Mouse (Mus musculus): Measurements from ENCODE around the gene Ppp1r15b. TPM values are rescaled to one million over a fixed set of nuclear protein-coding genes. Genes with fewer than 3 reads are reported as not detected.

The Ppp1r15b gene
- polyA plus RNA-seq, 1 experiment, result 28.0 TPM

- Histone ChIP-seq H3K79me2 (ENCODE audit: control insufficient read depth, insufficient read depth) (no peaks in the 10 kb centered on the region), H3K36me3 (ENCODE audit: control insufficient read depth, insufficient read depth) (no peaks in the 10 kb centered on the region), H3K27me3 (ENCODE audit: control insufficient read depth, insufficient read depth, insufficient read length) (no peaks in the 10 kb centered on the region), H3K79me3 (ENCODE audit: low read depth) (no peaks in the 10 kb centered on the region), H3ac (ENCODE audit: control insufficient read depth, insufficient read length, low read depth) (no peak overlapping the region), H3K4me3 (ENCODE audit: insufficient read depth, poor library complexity, severe bottlenecking) (no peak overlapping the region)
- no peak for TF ChIP-seq CEBPB (IDR thresholded peaks at IDR 0.05; ENCODE audit: low read depth)
- TF ChIP-seq FOSL1 (IDR thresholded peaks at IDR 0.05; ENCODE audit: insufficient read depth, low read length, poor library complexity, severe bottlenecking), result no peak
- TF ChIP-seq USF1 (IDR thresholded peaks at IDR 0.05; ENCODE audit: low read depth), result no peak
- TF ChIP-seq MYOD1 (IDR thresholded peaks at IDR 0.05; ENCODE audit: control insufficient read depth, insufficient read length, low read depth), result no peak
- TF ChIP-seq CTCF (IDR thresholded peaks at IDR 0.05; ENCODE audit: control insufficient read depth, insufficient read depth, insufficient read length), result no peak
- no peak for TF ChIP-seq MAX (IDR thresholded peaks at IDR 0.05)
- TF ChIP-seq MYOG (IDR thresholded peaks at IDR 0.05; ENCODE audit: control insufficient read depth, extremely low read depth, insufficient read length), result no peak
Measured at GRCm38 (mm10) chr1:133118127-133118526, 12.8 kb upstream of the Ppp1r15b start.

DNA sequence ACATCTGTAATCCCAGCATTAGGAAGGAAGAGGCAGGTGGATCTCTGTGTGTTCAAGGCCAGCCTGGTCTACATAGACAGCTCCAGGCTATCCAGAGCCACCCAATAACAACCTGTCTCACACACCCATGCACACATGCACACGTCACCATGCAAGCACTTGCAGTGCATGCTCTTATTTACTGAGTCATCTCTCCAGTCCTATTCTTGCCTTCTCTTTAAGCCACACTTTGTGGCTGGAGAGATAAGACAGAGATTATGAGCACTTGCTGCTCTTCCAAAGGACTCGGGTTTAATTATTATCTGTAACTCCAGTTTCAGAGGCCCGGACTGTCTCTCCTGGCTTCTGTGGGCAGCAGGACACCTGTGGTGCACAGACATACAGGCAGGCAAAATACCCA, 12.1 kb upstream of the Ppp1r15b start:
- no peak overlapping the region for H3ac ChIP-seq (ENCODE audit: control insufficient read depth, insufficient read length, low read depth)
- H3K79me3 ChIP-seq (ENCODE audit: low read depth), result no peaks in the 10 kb centered on the region
- H3K36me3 ChIP-seq (ENCODE audit: control insufficient read depth, insufficient read depth), result no peaks in the 10 kb centered on the region
- no peak for TF ChIP-seq MYOD1 (IDR thresholded peaks at IDR 0.05; ENCODE audit: control insufficient read depth, insufficient read length, low read depth)
- no peak for TF ChIP-seq USF1 (IDR thresholded peaks at IDR 0.05; ENCODE audit: low read depth)
- no peak for TF ChIP-seq CEBPB (IDR thresholded peaks at IDR 0.05; ENCODE audit: low read depth)
- TF ChIP-seq CTCF (IDR thresholded peaks at IDR 0.05; ENCODE audit: control insufficient read depth, insufficient read depth, insufficient read length), result no peak
- no peak for TF ChIP-seq FOSL1 (IDR thresholded peaks at IDR 0.05; ENCODE audit: insufficient read depth, low read length, poor library complexity, severe bottlenecking)
- no peak for TF ChIP-seq MYOG (IDR thresholded peaks at IDR 0.05; ENCODE audit: control insufficient read depth, extremely low read depth, insufficient read length)
- TF ChIP-seq MAX (IDR thresholded peaks at IDR 0.05), result no peak
- H3K79me2 ChIP-seq (ENCODE audit: control insufficient read depth, insufficient read depth), result no peaks in the 10 kb centered on the region
- no peaks in the 10 kb centered on the region for H3K27me3 ChIP-seq (ENCODE audit: control insufficient read depth, insufficient read depth, insufficient read length)
- H3K4me3 ChIP-seq (ENCODE audit: insufficient read depth, poor library complexity, severe bottlenecking), result no peak overlapping the region

DNA sequence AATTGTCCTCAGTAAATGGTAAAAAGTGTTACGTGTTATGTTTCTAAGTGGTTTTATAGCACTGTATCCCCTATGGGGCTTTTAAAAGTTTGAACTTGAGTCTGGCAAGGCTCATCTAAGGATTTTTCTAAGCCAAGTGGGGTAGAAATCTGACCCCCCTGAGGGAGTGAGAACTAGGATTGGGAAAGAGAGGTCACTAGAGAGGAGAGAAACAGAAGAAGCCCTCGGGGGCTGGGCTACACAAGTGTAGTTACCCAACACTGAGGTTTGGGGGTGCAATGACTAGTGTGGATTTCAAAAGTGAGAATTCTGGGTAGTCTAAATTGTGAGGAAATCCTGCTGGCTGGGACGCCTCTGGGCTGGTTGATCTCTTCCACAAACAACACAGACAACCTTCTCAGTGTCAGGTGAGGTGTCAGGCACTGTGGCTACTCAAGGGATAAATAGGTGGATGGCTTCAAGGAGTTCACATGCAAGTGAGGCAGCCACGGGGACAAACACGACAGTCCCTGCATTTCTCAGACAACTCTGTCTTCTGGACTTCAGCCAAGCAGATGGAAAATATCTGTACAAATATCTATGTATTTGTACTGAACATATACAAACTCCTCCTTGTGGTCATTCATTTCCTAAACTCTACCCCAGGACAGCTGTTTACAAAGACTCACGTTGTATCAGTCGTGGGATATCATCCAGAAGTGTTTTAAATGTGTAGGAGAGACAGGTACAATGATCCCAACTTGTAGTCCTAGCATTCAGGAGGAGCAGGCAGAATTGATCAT, 10.8 kb upstream of the Ppp1r15b start:
- Histone ChIP-seq H3K79me2 (ENCODE audit: control insufficient read depth, insufficient read depth) (no peaks in the 10 kb centered on the region), H3K36me3 (ENCODE audit: control insufficient read depth, insufficient read depth) (no peaks in the 10 kb centered on the region), H3ac (ENCODE audit: control insufficient read depth, insufficient read length, low read depth) (no peak overlapping the region), H3K4me3 (ENCODE audit: insufficient read depth, poor library complexity, severe bottlenecking) (no peak overlapping the region), H3K79me3 (ENCODE audit: low read depth) (no peaks in the 10 kb centered on the region), H3K27me3 (ENCODE audit: control insufficient read depth, insufficient read depth, insufficient read length) (no peaks in the 10 kb centered on the region)
- TF ChIP-seq CEBPB (IDR thresholded peaks at IDR 0.05; ENCODE audit: low read depth) (peak; percentile 24), USF1 (IDR thresholded peaks at IDR 0.05; ENCODE audit: low read depth) (no peak)

DNA sequence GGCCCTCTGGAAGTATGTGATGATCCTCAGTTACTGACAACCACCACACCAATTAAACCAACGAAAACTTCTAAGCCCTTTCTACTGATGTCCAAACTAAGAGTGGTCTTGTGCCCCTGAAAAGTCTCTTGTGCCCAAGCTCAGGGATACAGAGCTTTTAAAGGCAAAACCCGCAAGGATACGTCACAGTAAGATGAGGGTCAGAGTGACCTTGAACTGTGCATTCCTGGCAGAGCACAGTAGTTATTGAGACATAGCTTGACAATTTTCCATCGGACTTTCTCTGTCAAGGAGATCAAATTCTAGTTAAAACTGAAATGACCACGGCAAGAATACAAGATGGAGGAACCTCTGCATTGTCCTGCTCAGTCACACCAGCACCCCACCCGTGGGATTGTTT, 9.7 kb upstream of the Ppp1r15b start:
- Histone ChIP-seq H3ac (ENCODE audit: control insufficient read depth, insufficient read length, low read depth) (no peak overlapping the region), H3K79me2 (ENCODE audit: control insufficient read depth, insufficient read depth) (no peaks in the 10 kb centered on the region), H3K27me3 (ENCODE audit: control insufficient read depth, insufficient read depth, insufficient read length) (no peaks in the 10 kb centered on the region), H3K79me3 (ENCODE audit: low read depth) (no peaks in the 10 kb centered on the region), H3K4me3 (ENCODE audit: insufficient read depth, poor library complexity, severe bottlenecking) (no peak overlapping the region), H3K36me3 (ENCODE audit: control insufficient read depth, insufficient read depth) (no peaks in the 10 kb centered on the region)
- TF ChIP-seq MYOD1 (IDR thresholded peaks at IDR 0.05; ENCODE audit: control insufficient read depth, insufficient read length, low read depth) (no peak), FOSL1 (IDR thresholded peaks at IDR 0.05; ENCODE audit: insufficient read depth, low read length, poor library complexity, severe bottlenecking) (no peak), MAX (IDR thresholded peaks at IDR 0.05) (no peak), MYOG (IDR thresholded peaks at IDR 0.05; ENCODE audit: control insufficient read depth, extremely low read depth, insufficient read length) (no peak), CEBPB (IDR thresholded peaks at IDR 0.05; ENCODE audit: low read depth) (no peak), CTCF (IDR thresholded peaks at IDR 0.05; ENCODE audit: control insufficient read depth, insufficient read depth, insufficient read length) (no peak), USF1 (IDR thresholded peaks at IDR 0.05; ENCODE audit: low read depth) (no peak)

- Histone ChIP-seq H3K36me3 (ENCODE audit: control insufficient read depth, insufficient read depth) (no peaks in the 10 kb centered on the region), H3ac (ENCODE audit: control insufficient read depth, insufficient read length, low read depth) (no peak overlapping the region), H3K79me3 (ENCODE audit: low read depth) (no peaks in the 10 kb centered on the region), H3K79me2 (ENCODE audit: control insufficient read depth, insufficient read depth) (no peaks in the 10 kb centered on the region), H3K4me3 (ENCODE audit: insufficient read depth, poor library complexity, severe bottlenecking) (no peak overlapping the region), H3K27me3 (ENCODE audit: control insufficient read depth, insufficient read depth, insufficient read length) (no peaks in the 10 kb centered on the region)
- no peak for TF ChIP-seq CTCF (IDR thresholded peaks at IDR 0.05; ENCODE audit: control insufficient read depth, insufficient read depth, insufficient read length)
- no peak for TF ChIP-seq FOSL1 (IDR thresholded peaks at IDR 0.05; ENCODE audit: insufficient read depth, low read length, poor library complexity, severe bottlenecking)
- TF ChIP-seq MYOD1 (IDR thresholded peaks at IDR 0.05; ENCODE audit: control insufficient read depth, insufficient read length, low read depth), result no peak
- TF ChIP-seq MYOG (IDR thresholded peaks at IDR 0.05; ENCODE audit: control insufficient read depth, extremely low read depth, insufficient read length), result no peak
- no peak for TF ChIP-seq CEBPB (IDR thresholded peaks at IDR 0.05; ENCODE audit: low read depth)
- no peak for TF ChIP-seq USF1 (IDR thresholded peaks at IDR 0.05; ENCODE audit: low read depth)
Measured at GRCm38 (mm10) chr1:133124137-133124536, 6.8 kb upstream of the Ppp1r15b start.

Measured in C2C12 (cell line).